Mouse (Mus musculus): ENCODE measurements around the gene Pde8a. TPM values are rescaled to one million over a fixed set of nuclear protein-coding genes. Genes with fewer than 3 reads are reported as not detected.

Pde8a gene
- polyA plus RNA-seq, 1 experiment = 39.6 TPM

DNA sequence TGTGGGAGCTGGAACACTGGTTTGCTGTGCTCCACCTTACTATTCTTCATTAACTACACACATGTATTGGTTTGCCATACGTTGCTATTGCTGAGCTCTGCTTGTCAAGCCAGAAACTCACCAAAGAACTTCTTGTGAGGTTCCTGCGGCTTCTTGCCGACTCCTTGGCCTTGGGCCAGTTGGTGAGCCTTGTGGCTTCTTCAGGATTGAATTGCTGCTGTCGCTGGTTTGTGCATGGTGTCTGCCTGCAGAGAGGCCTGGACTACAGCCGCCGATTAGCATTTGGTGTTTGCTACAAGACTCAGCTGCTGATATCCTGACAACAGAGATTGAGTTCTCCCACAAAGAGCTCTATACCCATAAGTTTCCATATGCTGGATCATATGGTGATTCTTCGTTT lies 10.9 kb downstream of the Pde8a start:
- no peak overlapping the region for H3K4me3 ChIP-seq (ENCODE audit: insufficient read depth, low read depth, low read length)
- peaks cover 18% of the 10 kb centered on the region for H3K4me1 ChIP-seq (ENCODE audit: control insufficient read depth, insufficient read depth, insufficient read length, low read length)
- H3K27ac ChIP-seq (replicated peaks; ENCODE audit: low read depth, low read length) = no peak overlapping the region

DNA sequence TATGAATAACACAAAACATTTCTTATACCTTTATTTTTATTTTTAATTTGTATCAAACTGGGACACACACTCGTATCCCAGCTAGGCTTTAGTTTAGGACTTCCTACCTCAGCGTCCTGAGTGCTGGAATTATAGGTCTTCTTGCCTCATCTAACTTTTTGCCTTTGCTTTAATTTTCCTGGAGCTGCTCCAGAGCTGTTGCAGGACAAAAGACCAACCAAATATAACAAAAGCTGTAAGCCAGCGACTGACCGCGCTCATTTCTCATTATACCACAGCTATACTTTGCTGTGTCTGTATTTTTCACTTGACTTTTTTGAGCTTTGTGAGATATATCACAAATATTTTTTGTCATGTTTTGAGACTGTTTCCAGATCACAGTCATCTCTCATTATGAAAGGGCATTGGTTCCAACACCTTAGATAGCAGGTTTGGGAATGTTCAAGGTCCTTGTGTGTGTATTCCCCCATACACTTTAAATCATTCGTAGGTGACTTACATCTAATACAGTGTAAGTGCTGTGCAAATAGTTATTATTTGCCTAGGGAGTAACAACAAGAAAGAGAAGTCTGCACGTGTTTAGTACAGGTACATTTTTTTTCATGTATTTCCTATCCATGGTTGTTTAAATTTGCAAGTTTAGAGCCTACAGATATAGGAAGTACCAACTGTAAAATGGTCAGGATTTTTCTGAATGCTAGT lies 16.8 kb downstream of the Pde8a start:
- H3K4me3 ChIP-seq (ENCODE audit: insufficient read depth, low read depth, low read length) = no peak overlapping the region
- H3K27ac ChIP-seq (replicated peaks; ENCODE audit: low read depth, low read length) = 0 out of 2 replicates have a peak overlapping the region, but pooled peaks have one; percentile 71
- peaks cover 28% of the 10 kb centered on the region for H3K4me1 ChIP-seq (ENCODE audit: control insufficient read depth, insufficient read depth, insufficient read length, low read length)

DNA sequence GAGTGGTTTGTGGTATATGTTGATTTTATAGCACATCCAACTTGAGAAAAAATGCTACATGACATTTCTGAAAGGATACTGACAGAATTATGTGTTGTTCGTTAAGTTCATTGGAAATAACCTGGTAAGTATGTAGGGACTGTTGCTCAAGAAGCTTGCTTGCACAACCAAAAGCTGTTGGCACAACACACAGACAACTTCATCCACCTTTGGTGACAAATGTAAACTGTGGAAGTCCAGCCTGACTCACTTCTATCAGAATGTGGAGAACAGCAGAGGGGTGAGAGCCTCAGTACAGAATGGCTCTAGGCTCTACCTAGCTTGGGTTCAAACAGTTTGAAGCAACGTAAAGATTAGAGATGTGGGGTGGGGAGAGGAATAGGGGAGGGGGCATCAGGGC lies 19.3 kb downstream of the Pde8a start:
- Histone ChIP-seq H3K4me1 (ENCODE audit: control insufficient read depth, insufficient read depth, insufficient read length, low read length) (peaks cover 42% of the 10 kb centered on the region), H3K4me3 (ENCODE audit: insufficient read depth, low read depth, low read length) (no peak overlapping the region), H3K27ac (replicated peaks; ENCODE audit: low read depth, low read length) (no peak overlapping the region)

DNA sequence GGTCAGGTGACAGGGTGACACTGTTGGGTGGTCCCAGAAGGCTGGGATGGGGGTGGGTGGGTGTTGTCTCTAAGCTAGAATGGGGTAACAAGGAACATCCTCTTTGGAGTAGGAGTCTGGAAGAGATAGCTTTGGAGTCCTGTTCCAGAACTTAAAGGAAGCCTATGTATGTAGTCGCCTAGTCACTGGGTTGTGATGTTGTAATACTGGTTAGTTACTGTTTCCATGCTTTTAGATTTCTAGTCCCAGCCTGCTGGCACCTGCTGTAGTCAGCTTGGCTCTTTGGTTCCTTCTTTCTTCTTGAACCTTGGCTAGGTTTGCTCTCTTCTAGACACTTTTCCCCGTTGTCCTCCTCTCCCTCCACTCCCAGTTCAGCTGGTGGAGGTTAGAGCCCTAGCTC lies 21.7 kb downstream of the Pde8a start:
- H3K4me1 ChIP-seq (ENCODE audit: control insufficient read depth, insufficient read depth, insufficient read length, low read length) = peaks cover 37% of the 10 kb centered on the region
- H3K27ac ChIP-seq (replicated peaks; ENCODE audit: low read depth, low read length) = peak overlapping the region; percentile 58; the same call in 1 of the 2 replicates
- H3K4me3 ChIP-seq (ENCODE audit: insufficient read depth, low read depth, low read length) = no peak overlapping the region

DNA sequence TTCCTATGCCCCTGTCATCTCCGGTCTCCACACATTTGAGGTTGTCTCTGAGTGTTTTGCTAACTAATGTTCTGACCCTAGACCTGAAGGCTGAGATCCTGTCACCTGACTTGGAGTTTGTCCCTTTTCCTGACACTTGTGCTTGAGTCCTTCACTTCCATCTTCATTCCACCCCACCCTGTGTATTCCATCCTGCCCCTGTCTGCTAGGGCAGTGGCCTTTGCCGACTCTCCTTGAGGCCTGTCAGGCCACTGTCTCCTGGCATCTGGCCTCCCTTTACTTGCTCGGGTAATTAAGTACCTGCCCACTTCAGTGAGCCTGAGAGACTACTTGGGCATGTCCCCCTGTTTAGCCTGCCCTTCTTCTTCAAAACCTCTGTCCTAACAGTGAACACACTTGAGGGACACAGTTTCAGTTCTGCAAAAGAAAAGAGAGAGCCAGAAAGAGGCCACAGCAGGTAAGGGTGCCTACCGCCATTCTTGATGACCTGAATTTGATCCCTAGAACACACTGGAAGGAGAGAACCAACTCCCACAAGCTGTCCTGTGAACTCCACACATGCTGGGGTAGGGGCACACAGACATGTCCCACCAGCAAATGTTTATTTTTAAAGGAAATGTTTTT lies 22.3 kb downstream of the Pde8a start:
- peaks cover 37% of the 10 kb centered on the region for H3K4me1 ChIP-seq (ENCODE audit: control insufficient read depth, insufficient read depth, insufficient read length, low read length)
- peak overlapping the region; percentile 13; the same call in 1 of the 2 replicates for H3K27ac ChIP-seq (replicated peaks; ENCODE audit: low read depth, low read length)
- no peak overlapping the region for H3K4me3 ChIP-seq (ENCODE audit: insufficient read depth, low read depth, low read length)

DNA sequence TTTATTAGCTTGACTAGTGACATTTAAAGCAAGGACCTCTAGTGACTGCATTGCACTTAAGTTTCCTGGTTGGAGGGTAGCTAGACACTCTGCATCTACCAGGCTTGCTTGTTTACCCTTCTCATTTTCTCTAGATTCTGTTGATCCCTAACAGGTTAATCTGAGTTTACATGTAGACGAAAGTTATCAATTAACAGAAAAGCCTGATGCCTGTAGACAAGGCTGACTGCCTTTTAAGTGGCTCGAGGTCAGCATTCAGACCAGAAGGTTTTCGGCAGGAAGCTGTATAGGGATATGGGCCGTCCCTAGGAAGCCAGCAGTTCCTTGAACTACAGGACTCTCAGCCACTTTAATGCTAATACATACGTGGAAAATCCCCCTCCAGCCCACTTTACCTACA lies 30.0 kb downstream of the Pde8a start:
- H3K4me1 ChIP-seq (ENCODE audit: control insufficient read depth, insufficient read depth, insufficient read length, low read length) = peaks cover 10% of the 10 kb centered on the region
- peak overlapping the region; percentile 43; the same call in 1 of the 2 replicates for H3K27ac ChIP-seq (replicated peaks; ENCODE audit: low read depth, low read length)
- H3K4me3 ChIP-seq (ENCODE audit: insufficient read depth, low read depth, low read length) = no peak overlapping the region

DNA sequence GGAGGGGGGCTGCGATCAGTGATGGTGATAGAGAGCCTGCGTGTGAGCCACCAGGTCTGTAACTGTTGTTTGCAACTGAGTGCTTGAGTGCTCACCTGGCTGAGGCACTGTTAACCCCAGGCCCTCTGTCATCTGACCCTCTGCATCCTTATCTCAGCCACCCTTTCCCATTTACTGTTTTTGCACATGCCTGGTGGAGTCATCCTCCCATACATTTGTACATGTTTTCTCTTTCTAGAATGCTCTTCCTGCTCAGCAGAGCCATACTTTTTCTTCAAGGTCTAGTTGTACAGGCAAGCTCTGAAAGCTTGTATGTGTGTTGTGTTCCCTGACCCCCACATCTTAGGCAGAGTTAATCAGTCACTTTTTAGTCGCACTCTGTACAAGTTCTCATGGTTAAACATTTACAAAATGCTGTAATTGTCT lies 36.5 kb downstream of the Pde8a start:
- peaks cover 10% of the 10 kb centered on the region for H3K4me1 ChIP-seq (ENCODE audit: control insufficient read depth, insufficient read depth, insufficient read length, low read length)
- H3K4me3 ChIP-seq (ENCODE audit: insufficient read depth, low read depth, low read length) = no peak overlapping the region
- no peak overlapping the region for H3K27ac ChIP-seq (replicated peaks; ENCODE audit: low read depth, low read length)

DNA sequence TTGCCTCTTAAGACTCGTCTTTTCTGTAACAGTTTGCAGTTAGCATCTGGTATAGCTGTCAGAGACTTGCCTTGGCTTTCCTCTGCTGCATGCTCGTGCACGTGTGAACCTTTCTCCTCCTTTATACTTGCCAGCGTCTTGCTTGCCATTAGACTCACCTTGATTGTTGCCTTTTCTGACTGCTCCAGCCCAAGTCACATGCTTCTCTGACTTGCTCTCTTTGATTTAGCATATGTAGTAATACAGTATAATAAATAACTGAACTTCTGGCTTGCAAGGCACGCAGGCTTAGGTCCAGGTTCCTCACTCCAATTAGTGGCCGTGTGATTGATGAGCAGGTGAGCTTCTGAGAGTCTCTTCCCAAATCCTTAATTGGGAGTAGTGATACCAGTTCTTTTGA lies 37.2 kb downstream of the Pde8a start:
- no peak overlapping the region for H3K27ac ChIP-seq (replicated peaks; ENCODE audit: low read depth, low read length)
- H3K4me3 ChIP-seq (ENCODE audit: insufficient read depth, low read depth, low read length) = no peak overlapping the region
- peaks cover 10% of the 10 kb centered on the region for H3K4me1 ChIP-seq (ENCODE audit: control insufficient read depth, insufficient read depth, insufficient read length, low read length)

DNA sequence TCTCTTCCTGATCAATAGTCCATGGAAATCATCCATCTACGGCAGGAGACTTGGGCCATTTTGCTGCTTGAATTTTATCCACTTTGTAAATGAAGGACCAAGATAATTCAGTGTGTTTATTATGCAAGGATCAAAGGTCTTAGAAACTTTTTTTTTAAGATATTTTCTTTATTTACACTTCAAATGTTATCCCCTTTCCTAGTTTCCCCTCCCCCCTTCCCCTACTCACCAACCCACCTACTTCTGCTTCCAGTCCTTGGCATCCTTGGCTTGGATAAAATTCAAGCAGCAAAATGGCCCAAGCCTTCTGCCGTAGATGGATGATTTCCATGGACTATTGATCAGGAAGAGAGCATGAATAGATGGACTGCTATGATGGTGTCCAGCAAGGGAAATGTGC lies 38.1 kb downstream of the Pde8a start:
- Histone ChIP-seq H3K4me1 (ENCODE audit: control insufficient read depth, insufficient read depth, insufficient read length, low read length) (peaks cover 12% of the 10 kb centered on the region), H3K27ac (replicated peaks; ENCODE audit: low read depth, low read length) (no peak overlapping the region), H3K4me3 (ENCODE audit: insufficient read depth, low read depth, low read length) (no peak overlapping the region)

DNA sequence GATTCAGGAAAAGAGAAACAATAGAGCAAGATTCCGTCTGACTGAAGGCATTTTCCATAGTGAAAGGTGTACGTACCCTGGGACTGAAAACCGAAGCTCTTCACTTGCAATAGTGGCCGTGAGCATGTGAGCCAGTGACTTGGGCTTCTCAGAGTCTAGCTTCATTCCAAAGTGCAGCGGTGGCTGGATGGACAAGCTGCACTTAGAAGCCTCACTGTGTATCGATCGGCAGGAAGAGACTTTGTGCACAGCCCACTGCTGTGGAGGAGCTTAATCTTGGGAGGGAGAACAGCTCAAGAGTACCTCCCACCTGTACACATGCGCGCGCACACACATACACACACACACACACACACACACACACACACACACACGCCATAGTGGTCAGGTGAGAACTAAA lies 39.9 kb downstream of the Pde8a start:
- Histone ChIP-seq H3K4me1 (ENCODE audit: control insufficient read depth, insufficient read depth, insufficient read length, low read length) (peaks cover 11% of the 10 kb centered on the region), H3K4me3 (ENCODE audit: insufficient read depth, low read depth, low read length) (no peak overlapping the region), H3K27ac (replicated peaks; ENCODE audit: low read depth, low read length) (no peak overlapping the region)

DNA sequence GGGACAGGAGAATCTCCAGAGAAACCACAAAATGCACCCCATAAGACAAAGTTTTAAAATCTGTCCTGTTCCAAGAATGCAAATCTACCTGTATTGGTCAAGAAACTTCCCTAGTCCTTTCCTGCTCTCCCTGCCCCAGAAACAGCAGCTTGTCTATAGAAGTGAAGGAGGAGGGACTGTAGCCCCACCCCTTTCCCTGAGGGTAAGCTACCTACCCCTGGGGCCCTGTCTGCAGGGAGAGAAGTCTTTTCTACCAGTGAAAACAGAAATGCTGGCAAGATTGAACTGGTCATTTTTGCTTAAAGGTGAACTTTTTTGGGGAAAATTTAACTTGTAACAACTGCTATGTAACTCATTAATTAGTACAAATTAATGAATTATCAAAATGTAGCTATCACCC lies 41.2 kb downstream of the Pde8a start:
- H3K27ac ChIP-seq (replicated peaks; ENCODE audit: low read depth, low read length) = 0 out of 2 replicates have a peak overlapping the region, but pooled peaks have one; percentile 8

DNA sequence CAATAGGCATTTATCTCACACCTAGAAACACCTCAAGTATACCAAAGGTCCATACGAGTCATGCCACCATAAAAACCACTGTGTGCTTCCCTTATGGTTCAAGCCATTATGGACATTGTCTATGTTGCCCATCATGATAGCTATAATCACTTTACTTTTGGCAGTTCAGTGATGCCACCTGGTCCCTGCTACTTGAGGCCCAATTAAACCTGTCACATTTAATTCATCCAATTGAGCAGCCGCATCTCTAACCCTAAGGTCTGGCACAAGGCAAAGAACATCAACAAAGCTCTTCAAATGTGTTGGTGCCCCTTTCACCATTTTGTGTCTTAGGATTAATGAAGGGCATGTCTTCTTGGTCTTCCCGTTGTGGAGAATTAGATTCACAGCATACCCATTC lies 42.1 kb downstream of the Pde8a start:
- Histone ChIP-seq H3K4me1 (ENCODE audit: control insufficient read depth, insufficient read depth, insufficient read length, low read length) (peaks cover 10% of the 10 kb centered on the region), H3K4me3 (ENCODE audit: insufficient read depth, low read depth, low read length) (no peak overlapping the region), H3K27ac (replicated peaks; ENCODE audit: low read depth, low read length) (no peak overlapping the region)

More for the DNA sequence above, 41.2 kb downstream of the Pde8a start:
- Histone ChIP-seq H3K4me3 (ENCODE audit: insufficient read depth, low read depth, low read length) (no peak overlapping the region), H3K4me1 (ENCODE audit: control insufficient read depth, insufficient read depth, insufficient read length, low read length) (peaks cover 11% of the 10 kb centered on the region)

DNA sequence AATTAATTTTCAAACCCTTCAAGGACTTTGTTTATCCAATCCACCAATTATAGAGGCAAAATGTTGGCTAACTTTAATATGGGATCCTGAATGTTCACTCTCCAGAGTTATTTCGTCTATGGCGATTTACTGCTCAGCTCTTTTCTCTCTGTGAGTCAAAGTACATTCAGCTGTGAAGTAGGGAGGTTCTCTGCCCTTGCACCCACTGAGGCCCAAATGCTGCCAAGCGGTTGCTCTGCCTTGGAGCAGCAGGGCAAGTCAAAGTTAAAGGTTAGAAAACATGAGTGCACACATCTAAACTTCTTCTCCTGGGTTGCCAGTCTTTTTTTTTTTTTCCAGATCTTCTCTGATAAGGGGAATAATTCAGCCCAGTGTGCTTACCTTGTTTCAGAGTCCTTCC lies 43.4 kb downstream of the Pde8a start:
- peaks cover 16% of the 10 kb centered on the region for H3K4me1 ChIP-seq (ENCODE audit: control insufficient read depth, insufficient read depth, insufficient read length, low read length)
- no peak overlapping the region for H3K4me3 ChIP-seq (ENCODE audit: insufficient read depth, low read depth, low read length)
- no peak overlapping the region; the same call in 1 of the 2 replicates for H3K27ac ChIP-seq (replicated peaks; ENCODE audit: low read depth, low read length)

DNA sequence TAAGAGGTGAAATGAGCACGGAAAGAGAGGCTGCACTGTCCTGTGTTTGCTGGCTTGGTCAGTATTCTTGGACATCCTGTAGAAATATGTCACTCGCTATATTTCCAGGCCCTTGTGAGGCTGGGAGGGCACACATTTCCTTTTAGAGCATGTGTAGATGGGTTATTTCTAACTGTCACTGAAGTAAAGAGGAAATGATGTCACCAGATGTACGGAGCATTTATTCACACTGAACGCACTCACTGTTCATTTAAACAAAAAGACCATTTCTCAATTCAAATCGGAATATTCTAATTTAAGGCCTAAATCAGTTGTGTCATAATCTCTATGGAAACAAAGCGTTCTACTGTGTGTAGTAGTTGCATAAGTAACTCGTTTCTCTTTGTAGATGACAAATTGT lies 48.2 kb downstream of the Pde8a start:
- H3K27ac ChIP-seq (replicated peaks; ENCODE audit: low read depth, low read length) = 0 out of 2 replicates have a peak overlapping the region, but pooled peaks have one; percentile 0
- H3K4me3 ChIP-seq (ENCODE audit: insufficient read depth, low read depth, low read length) = no peak overlapping the region
- H3K4me1 ChIP-seq (ENCODE audit: control insufficient read depth, insufficient read depth, insufficient read length, low read length) = peaks cover 13% of the 10 kb centered on the region

DNA sequence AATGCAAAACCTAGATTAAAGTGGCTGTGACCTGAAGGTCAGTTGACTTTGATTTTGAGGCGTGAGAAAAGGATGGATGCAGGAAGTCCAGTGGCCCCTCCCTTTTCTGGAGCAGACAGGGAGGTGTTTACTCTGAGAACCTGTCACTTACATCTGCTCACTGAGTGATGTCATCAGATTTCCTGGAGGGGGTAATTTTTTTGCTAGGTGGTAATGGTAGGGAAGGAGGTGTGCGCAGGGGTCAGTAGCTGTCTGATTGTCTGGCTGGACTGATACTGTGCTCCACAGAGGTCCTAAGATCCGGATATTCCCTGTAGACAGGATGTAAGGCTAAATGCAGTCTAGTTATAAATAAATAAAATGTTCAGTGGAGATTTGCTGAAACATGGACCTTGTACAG lies 59.5 kb downstream of the Pde8a start:
- no peak overlapping the region for H3K27ac ChIP-seq (replicated peaks; ENCODE audit: low read depth, low read length)
- no peaks in the 10 kb centered on the region; the same call in none of the 2 replicates for H3K4me1 ChIP-seq (ENCODE audit: control insufficient read depth, insufficient read depth, insufficient read length, low read length)
- no peak overlapping the region for H3K4me3 ChIP-seq (ENCODE audit: insufficient read depth, low read depth, low read length)

DNA sequence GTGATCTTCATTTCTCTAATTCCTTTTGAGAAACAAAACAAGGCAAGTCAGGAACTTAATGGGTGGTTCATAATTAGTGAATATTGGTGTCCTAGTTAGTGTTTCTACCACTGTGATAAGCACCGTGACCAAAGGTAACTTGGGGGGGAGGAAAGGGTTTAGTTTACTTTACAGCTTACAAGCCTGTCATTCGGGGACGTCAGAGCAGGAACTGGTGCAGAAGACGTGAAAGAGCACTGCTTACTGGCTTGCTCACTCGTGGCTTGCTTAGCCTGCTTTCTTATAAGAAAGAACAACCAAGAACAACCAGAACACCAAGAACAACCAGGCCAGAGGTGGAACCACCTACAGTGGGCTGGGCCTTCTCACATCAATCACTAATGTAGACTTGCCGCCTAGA lies 65.6 kb downstream of the Pde8a start:
- no peak overlapping the region for H3K4me3 ChIP-seq (ENCODE audit: insufficient read depth, low read depth, low read length)
- peaks cover 5% of the 10 kb centered on the region for H3K4me1 ChIP-seq (ENCODE audit: control insufficient read depth, insufficient read depth, insufficient read length, low read length)
- no peak overlapping the region for H3K27ac ChIP-seq (replicated peaks; ENCODE audit: low read depth, low read length)
